Mouse (Mus musculus) megakaryocyte, adult 5-6 weeks (primary cell): ENCODE data around the gene Ss18l2. TPM values are rescaled to one million over a fixed set of nuclear protein-coding genes. Genes with fewer than 3 reads are reported as not detected.
A peak's percentile ranks its signal among the peaks of the same experiment; 100 is the strongest.

Source experiments
- ATAC-seq: 2 replicates; pipeline ENCODE4 v1.8.0; 2016; ENCODE audit warnings: mild to moderate bottlenecking, inconsistent platforms; ENCODE audit not compliant: poor library complexity, severe bottlenecking
- total RNA-seq, 2 experiments: library from RNA; stranded (forward) in 1 of 2; stranded (reverse) in 1 of 2; fragments of 153-499, 151-499 nt in 1 of 2; fragments of 221-1000, 200-1000 nt in 1 of 2; gene quantifications; 2 replicates each; pipeline versions ENCODE4 v1.2.3 to v1.2.4; 2015 to 2017

Gene Ss18l2
- total RNA-seq (2015) (36.2 and 39.1 TPM in 2 replicates), total RNA-seq (2017) (29.8 and 35.7 TPM in 2 replicates)

GRCm38 (mm10) chr9:121709898-121710583 is at the start of gene Ss18l2:
TSS of gene Ss18l2 (plus strand) at chr9:121710329.
- peak; percentile 85 for ATAC-seq

GRCm38 (mm10) chr9:121663467-121663866 is 46.7 kb upstream of the Ss18l2 start:
- no peak for ATAC-seq

GRCm38 (mm10) chr9:121664104-121664503 is 46.0 kb upstream of the Ss18l2 start:
- ATAC-seq, result no peak

- ATAC-seq, result no peak
These were observed 43.0 kb upstream of the Ss18l2 start for GRCm38 (mm10) chr9:121666957-121667630.

GRCm38 (mm10) chr9:121667822-121668221 is 42.3 kb upstream of the Ss18l2 start:
- 0 out of 2 replicates have a peak, but pooled peaks have one; percentile 8 for ATAC-seq

- ATAC-seq, result peak; percentile 73
These were observed 40.8 kb upstream of the Ss18l2 start for GRCm38 (mm10) chr9:121669348-121669791.

- peak; percentile 38 for ATAC-seq
These were observed 38.8 kb upstream of the Ss18l2 start for GRCm38 (mm10) chr9:121671300-121671699.

- no peak for ATAC-seq
These were observed 37.8 kb upstream of the Ss18l2 start for GRCm38 (mm10) chr9:121672311-121672710.

- no peak for ATAC-seq
These were observed 36.4 kb upstream of the Ss18l2 start for GRCm38 (mm10) chr9:121673716-121674115.

- ATAC-seq, result peak; percentile 78
These were observed 35.1 kb upstream of the Ss18l2 start for GRCm38 (mm10) chr9:121675011-121675410.

- ATAC-seq, result no peak
These were observed 34.6 kb upstream of the Ss18l2 start for GRCm38 (mm10) chr9:121675556-121675955.

GRCm38 (mm10) chr9:121677069-121677468 is 33.1 kb upstream of the Ss18l2 start:
- peak; percentile 44 for ATAC-seq

- no peak for ATAC-seq
These were observed 32.7 kb upstream of the Ss18l2 start for GRCm38 (mm10) chr9:121677476-121677875.

GRCm38 (mm10) chr9:121679549-121679948 is 30.6 kb upstream of the Ss18l2 start:
- peak; percentile 36 for ATAC-seq

GRCm38 (mm10) chr9:121681191-121681590 is 28.9 kb upstream of the Ss18l2 start:
- no peak for ATAC-seq

GRCm38 (mm10) chr9:121682037-121682680 is 28.0 kb upstream of the Ss18l2 start:
- ATAC-seq, result no peak

GRCm38 (mm10) chr9:121684702-121685101 is 25.4 kb upstream of the Ss18l2 start:
- ATAC-seq, result no peak

- ATAC-seq, result no peak
These were observed 19.9 kb upstream of the Ss18l2 start for GRCm38 (mm10) chr9:121690200-121690651.

- no peak for ATAC-seq
These were observed 19.4 kb upstream of the Ss18l2 start for GRCm38 (mm10) chr9:121690734-121691133.

GRCm38 (mm10) chr9:121694736-121695135 is 15.4 kb upstream of the Ss18l2 start:
- no peak for ATAC-seq

GRCm38 (mm10) chr9:121696626-121697025 is 13.5 kb upstream of the Ss18l2 start:
- ATAC-seq, result no peak
